Mouse (Mus musculus) G1E (cell line): Measurements from ENCODE around the gene Zfp148. TPM values are rescaled to one million over a fixed set of nuclear protein-coding genes. Genes with fewer than 3 reads are reported as not detected.

Source experiments
- ATAC-seq: 2 replicates; pipeline ENCODE4 v1.8.0; 2016; ENCODE audit warnings: mild to moderate bottlenecking; ENCODE audit not compliant: insufficient number of reproducible peaks, poor library complexity, low FRiP score, severe bottlenecking; ENCODE audit errors: extremely low read depth
- DNase-seq: peaks from one replicate; pipeline ENCODE4 v3.0.0; 2012; ENCODE audit warnings: low spot score
- H3K27me3 ChIP-seq: 2 replicates; pipeline ENCODE4 v1.6.1; 2012; ENCODE audit warnings: mild to moderate bottlenecking, low read length, inconsistent platforms; ENCODE audit not compliant: insufficient read depth
- H3K36me3 ChIP-seq: replicated peaks from 2 replicates; pipeline ENCODE3; 2012; ENCODE audit warnings: mild to moderate bottlenecking, inconsistent platforms
- H3K4me1 ChIP-seq: 2 replicates; pipeline ENCODE4 v1.6.1; 2012; ENCODE audit warnings: low read depth, low read length, inconsistent platforms, mixed read lengths; ENCODE audit not compliant: insufficient read depth
- H3K4me3 ChIP-seq: 2 replicates; pipeline ENCODE4 v1.5.1; 2012; ENCODE audit warnings: low read depth, mild to moderate bottlenecking, inconsistent platforms, low read length, moderate library complexity, mixed read lengths
- H3K9me3 ChIP-seq: replicated peaks from 2 replicates; pipeline ENCODE4 v1.6.1; 2012; ENCODE audit warnings: inconsistent platforms
- CTCF ChIP-seq: IDR thresholded peaks from 2 replicates; pipeline ENCODE4 v1.5.1; 2012; ENCODE audit warnings: low read depth, low read length, inconsistent platforms, mixed read lengths
- GATA1 ChIP-seq: IDR thresholded peaks from 2 replicates; pipeline ENCODE4 v1.6.1; 2012; ENCODE audit warnings: borderline replicate concordance, low read length, inconsistent platforms, mixed read lengths
- GATA2 ChIP-seq: IDR thresholded peaks from 2 replicates; pipeline ENCODE4 v1.6.1; 2012; ENCODE audit warnings: low read depth, low read length, inconsistent platforms, borderline replicate concordance
- POLR2AphosphoS5 ChIP-seq: IDR thresholded peaks from 2 replicates; pipeline ENCODE4 v1.6.1; 2012; ENCODE audit warnings: low read depth, low read length, inconsistent platforms; ENCODE audit not compliant: insufficient replicate concordance
- TAL1 ChIP-seq: conservative IDR thresholded peaks from 2 replicates; pipeline ENCODE4 v1.6.1; 2012; ENCODE audit warnings: low read depth, low read length, inconsistent platforms, mixed read lengths
- polyA plus RNA-seq: library from polyadenylated mRNA; stranded (reverse); fragments of >175 nt; gene quantifications from 2 replicates; pipeline ENCODE4 v1.2.3, GENCODE M21; 2012
- total RNA-seq, 2 experiments: library from RNA; stranded (forward) in 1 of 2; stranded (reverse) in 1 of 2; fragments of 200-1000 nt in 1 of 2; fragments of >200 nt in 1 of 2; fragmentation: Nextera tagmentation in 1 of 2; gene quantifications; 2 replicates each; pipeline ENCODE4 v1.2.3; 2014 to 2017

The Zfp148 gene
- total and polyA plus RNA-seq, 3 experiments, result 5.7 to 97.8 (median 26.8) TPM

DNA sequence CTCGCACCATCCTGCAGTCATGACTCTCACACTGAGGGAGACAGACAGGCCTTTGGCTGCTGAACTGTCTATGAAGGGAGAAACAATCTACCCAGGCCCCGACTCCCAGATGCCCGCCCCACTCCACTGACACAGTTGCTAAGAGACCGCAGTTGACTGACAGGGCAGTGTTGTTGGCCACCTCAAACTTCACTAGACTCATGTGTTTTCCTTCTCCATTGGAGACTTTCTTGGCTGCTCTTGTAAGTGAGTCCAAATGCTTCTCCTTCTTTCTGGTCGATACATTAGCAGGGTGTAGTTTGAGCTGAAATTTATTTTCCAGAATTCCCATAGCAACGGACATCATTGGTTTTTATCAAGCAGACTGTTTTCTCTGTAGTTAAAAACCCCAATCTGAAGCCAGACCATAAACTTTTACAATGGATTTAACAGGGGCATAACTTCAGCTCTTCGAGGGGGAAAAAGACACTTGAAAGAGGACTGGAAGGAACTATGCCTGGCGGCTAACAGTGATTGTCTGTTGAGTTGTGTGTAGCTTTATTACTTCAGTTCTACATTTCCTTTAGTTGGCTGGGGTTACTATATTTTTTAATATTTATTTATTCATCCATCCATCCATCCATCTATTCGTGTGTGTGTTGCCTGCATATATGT lies 173.2 kb downstream of the Zfp148 start:
- no peak for DNase-seq
- H3K27me3 ChIP-seq, result peaks cover 29% of the 10 kb centered on the region
- no peaks in the 10 kb centered on the region for H3K4me1 ChIP-seq
- H3K4me3 ChIP-seq, result no peak overlapping the region
- ATAC-seq, result no peak
- TF ChIP-seq POLR2AphosphoS5, result no peak
- TF ChIP-seq TAL1, result no peak
- TF ChIP-seq GATA1, result no peak
- TF ChIP-seq CTCF, result no peak
- no peak for TF ChIP-seq GATA2
- H3K9me3 ChIP-seq, result no peaks in the 10 kb centered on the region
- H3K36me3 ChIP-seq, result no peaks in the 10 kb centered on the region

Other genes starting within 250 kb of the Zfp148 start
- gene Osbpl11, start 195.8 kb upstream of the Zfp148 start, total RNA-seq (2014; fragmentation: Nextera tagmentation), result 9.4 and 11.7 TPM in 2 replicates
- 18.4 and 20.8 TPM in 2 replicates for gene Osbpl11, start 195.8 kb upstream of the Zfp148 start, total RNA-seq (2017)
- 3.1 and 3.7 TPM in 2 replicates for gene Osbpl11, start 195.8 kb upstream of the Zfp148 start, polyA plus RNA-seq
- gene Snx4, start 129.4 kb upstream of the Zfp148 start, total RNA-seq (2014; fragmentation: Nextera tagmentation), result 47.0 and 49.4 TPM in 2 replicates
- gene Snx4, start 129.4 kb upstream of the Zfp148 start, total RNA-seq (2017), result 56.3 and 62.0 TPM in 2 replicates
- gene Snx4, start 129.4 kb upstream of the Zfp148 start, polyA plus RNA-seq, result 20.1 and 33.2 TPM in 2 replicates
- gene Slc12a8, start 136.5 kb downstream of the Zfp148 start, total RNA-seq (2014; fragmentation: Nextera tagmentation), result not detected in 2 replicates
- gene Slc12a8, start 136.5 kb downstream of the Zfp148 start, total RNA-seq (2017), result 0.49 TPM in 1 of 2 replicates, not detected in the other
- gene Slc12a8, start 136.5 kb downstream of the Zfp148 start, polyA plus RNA-seq, result not detected in 2 replicates